Mouse (Mus musculus) adrenal gland, adult 2 months (tissue): ENCODE results near the gene Cmtm5. TPM values are rescaled to one million over a fixed set of nuclear protein-coding genes. Genes with fewer than 3 reads are reported as not detected.
A peak's percentile ranks its signal among the peaks of the same experiment; 100 is the strongest.
"Not testable (repeated sequence)": the region's sequence is repeated elsewhere in the genome, so short reads cannot be mapped to it uniquely, and the experiment has no call there.

ENCODE experiments used
- DNase-seq: peaks from one replicate; pipeline ENCODE4 v3.0.0; 2021
- polyA plus RNA-seq: library from polyadenylated mRNA; depleted of rRNA; stranded (reverse); fragments of >200 nt; gene quantifications from 2 replicates; pipeline ENCODE4 v1.2.3, GENCODE M21; 2012
- total RNA-seq, 2 experiments: library from RNA; stranded (reverse); gene quantifications; 2 replicates each; pipeline ENCODE4 v1.2.3; 2021

Gene Cmtm5
- total and polyA plus RNA-seq, 3 experiments, result 0.78 to 1.9 TPM; not detected in 1

DNA sequence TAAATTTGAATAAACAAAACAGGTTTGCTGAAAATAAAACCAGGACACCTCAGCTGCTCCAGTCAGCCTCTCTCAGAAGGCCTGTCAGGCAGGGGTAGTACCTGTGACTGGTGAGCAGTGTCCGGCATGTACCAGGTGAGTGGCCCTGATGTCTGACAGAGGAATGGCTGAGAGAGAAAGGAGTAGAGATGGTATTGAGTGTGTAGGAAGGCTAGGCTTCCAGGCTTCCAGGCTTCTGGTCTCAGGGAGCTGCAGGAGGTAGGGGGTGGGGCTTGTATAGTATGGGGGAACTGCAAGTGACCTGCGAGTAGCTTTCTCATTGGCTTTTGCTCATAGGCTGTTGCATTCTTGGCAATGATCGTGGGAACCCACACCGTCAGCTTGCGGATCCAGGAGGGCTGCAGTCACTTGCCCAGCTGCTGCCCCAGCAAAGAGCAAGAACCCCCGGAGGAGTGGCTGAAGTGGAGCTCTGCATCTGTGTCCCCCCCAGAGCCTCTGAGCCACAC, 3.4 kb upstream of the Cmtm5 start, which contains the start of gene Il25:
Il25 (plus strand) TSS at position 51 of the 506 bp plus-strand sequence.
- DNase-seq, result no peak

DNA sequence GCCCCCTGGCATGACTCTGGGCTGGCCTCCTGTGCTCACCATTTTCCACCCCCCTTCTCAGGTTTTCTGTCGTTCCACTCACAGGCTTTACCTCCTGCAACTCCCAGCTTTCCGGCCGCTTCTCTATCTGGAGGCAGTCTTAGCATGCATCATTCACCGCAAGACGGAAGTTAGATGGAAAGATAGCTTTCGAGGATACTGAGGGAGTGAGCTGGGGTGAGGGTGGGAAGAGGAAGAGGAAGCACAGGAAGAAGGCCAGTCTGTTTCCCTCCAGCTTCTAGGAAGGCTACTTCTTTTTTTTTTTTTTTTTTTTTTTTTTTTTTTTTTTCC, 735 bp downstream of the Cmtm5 start:
- no peak for DNase-seq

- no peak for DNase-seq
Observed at GRCm38 (mm10) chr14:54937361-54938182, 1.5 kb downstream of the Cmtm5 start.

- DNase-seq, result no peak
Observed at GRCm38 (mm10) chr14:54938431-54939219, 2.6 kb downstream of the Cmtm5 start.

DNA sequence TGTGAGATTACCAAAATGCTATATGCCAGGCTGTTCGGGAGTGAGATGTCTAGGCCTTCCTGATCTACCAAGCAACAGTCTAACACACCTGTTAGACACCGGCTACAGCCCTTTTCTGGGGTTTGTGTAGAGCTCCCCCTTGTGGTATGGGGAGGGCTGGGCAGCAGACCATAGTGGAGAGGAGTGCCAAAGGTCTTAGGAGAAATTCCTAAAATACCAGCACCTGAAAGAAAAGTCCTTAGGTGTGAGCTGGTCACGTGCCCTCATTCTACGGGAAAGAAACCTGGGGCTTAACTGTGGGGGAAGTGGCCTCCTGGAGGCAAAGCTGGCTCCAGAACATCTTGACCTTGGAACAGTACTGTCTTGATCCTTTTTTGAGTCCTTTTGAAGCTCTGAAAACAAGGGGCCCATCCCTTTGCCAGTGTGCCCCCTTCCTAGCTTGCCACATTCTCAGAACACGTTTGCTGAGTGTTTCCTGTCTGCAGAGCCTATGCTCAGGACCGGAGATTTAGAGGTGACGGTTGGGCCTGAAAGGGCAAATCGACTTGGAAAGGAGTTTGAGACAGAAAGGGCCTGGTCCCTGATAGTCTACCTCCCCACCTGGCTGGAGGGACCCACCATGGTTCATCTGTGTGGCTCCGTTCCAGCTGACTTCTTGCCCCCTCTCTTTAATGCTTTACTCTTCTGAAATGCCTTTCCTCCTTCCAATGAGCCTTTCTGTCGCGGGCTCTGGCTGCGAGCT, 3.5 kb downstream of the Cmtm5 start:
- peak; percentile 66 for DNase-seq

- no peak for DNase-seq
Observed at GRCm38 (mm10) chr14:54940176-54940530, 4.1 kb downstream of the Cmtm5 start.

DNA sequence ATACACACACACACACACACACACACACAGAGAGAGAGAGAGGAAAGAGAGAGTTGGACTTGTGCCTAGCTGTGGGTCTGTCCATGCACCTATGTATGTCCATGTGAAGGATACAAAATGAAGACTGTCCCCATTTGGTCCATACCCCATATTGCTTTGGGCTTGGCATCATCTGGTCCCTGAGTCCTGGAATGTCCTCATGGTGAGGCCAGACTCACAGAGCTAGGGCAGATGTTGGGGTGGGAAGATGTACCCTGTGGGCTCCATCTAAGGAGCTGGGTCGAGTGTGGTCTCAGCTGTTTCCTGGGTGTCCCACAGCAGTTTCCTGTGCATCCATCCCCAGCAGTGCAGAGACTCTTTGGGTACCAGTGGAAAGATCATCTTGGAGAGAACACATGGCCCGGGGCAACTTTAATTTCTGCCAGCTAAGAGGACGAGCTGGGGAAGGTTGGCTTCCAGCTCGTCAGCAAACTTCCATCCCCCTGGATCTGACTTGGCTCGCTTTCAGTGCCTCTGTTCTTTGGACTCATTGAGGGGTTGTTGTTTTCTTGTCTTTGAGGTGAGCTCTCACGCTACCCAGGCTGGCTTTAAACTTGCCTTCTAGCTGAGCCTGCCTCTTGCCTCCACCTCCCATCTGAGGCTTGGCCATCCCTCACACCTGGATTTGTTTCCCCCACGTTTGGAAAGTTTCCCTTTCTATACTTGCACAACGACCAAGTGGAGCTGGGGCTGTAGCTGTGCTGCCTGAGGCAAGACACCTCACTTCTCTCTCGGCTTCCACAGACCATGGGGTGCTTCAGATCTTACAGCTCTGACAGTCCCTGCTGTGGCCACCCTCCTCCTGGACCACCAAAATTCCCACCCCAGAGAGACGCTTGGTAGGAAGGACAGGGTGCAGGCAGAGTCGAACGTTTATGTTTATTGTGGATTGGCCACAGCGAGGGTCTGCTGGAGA, 5.2 kb downstream of the Cmtm5 start:
- no peak for DNase-seq

GRCm38 (mm10) chr14:54942479-54942878, 6.4 kb downstream of the Cmtm5 start:
- DNase-seq, result no peak

- DNase-seq, result no peak
Observed at GRCm38 (mm10) chr14:54943971-54944370, 7.9 kb downstream of the Cmtm5 start.

DNA sequence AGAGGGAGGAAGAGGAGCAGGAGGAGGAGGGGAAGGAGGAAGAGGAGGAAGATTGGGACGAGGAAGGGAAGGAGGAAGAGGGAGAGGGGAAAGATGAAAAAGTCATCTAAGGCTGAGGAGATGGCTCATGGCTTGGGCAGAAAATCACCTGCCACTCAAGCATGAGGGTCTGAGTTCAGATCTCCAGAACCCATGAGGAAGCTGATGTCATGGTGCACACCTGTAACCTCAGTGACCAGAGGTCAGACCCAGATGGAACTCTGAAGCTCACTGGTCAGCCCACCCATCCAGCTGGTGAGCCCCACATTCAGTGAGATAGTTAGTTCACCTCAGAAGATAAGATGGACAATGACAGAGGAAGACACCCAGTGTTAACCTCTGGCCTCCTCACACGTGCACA, 8.9 kb downstream of the Cmtm5 start:
- no peak for DNase-seq

- no peak for DNase-seq
Observed at GRCm38 (mm10) chr14:54945975-54946704, 10.1 kb downstream of the Cmtm5 start.

DNA sequence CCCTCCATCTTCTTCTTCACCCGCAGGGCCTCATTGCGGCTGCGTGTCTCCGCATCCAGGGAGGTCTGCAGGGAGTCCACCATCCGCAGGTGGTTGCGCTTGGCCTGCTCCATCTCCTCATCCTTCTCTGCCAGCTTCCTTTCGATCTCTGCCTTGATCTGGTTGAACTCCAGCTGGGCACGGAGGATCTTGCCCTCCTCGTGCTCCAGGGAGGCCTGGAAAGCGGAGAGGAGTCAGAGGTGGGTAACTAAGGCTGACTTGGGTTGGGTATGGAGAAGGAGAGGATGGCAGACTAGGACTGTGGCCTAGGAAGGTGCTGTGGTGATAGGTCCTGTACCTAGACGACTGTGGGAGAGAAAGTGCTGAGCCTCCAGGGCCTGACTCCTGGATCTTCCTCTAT, 10.9 kb downstream of the Cmtm5 start:
- DNase-seq, result not testable (repeated sequence)

GRCm38 (mm10) chr14:54948781-54949180, 12.7 kb downstream of the Cmtm5 start:
- no peak for DNase-seq

DNA sequence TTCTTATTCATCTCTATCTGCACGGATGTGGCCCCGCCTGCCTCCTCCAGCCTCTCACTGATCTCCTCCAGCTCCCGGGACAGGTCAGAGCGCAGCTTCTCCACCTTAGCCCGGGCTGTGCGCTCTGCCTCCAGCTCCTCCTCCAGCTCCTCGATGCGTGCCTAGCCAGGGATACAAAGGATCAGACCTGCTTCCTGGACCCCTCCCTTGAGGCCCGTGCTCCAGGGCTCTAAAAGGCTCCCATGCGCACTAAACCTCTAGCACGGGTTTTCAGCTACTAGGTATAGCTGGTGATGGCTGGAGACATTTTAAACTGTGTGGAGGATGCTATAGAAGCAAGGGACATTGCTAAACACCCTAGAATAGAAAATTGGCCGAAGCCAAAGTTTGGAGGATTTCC, 14.4 kb downstream of the Cmtm5 start:
- DNase-seq, result no peak

- no peak for DNase-seq
Observed at GRCm38 (mm10) chr14:54951587-54951986, 15.5 kb downstream of the Cmtm5 start.

- DNase-seq, result no peak
Observed at GRCm38 (mm10) chr14:54953664-54954206, 17.7 kb downstream of the Cmtm5 start.

GRCm38 (mm10) chr14:54954474-54954873, 18.4 kb downstream of the Cmtm5 start:
- no peak for DNase-seq

DNA sequence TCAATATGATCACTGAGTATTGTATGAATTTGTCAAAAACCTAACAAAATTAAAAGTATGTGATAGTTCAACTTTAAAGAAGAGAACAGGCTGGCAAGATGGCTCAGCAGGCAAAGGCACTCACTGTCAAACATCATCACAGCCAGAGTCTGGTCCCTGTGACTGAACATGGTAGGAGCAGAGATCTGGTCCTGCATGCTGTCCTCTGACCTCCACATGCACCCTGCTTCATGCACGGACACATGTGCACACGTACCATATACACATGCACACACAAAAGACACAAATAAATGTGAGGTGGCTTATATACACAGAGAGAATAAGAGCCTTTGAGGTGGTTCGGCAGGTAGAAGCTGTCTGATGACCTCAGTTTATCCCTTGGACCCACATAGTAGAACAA, 19.4 kb downstream of the Cmtm5 start:
- DNase-seq, result no peak

- DNase-seq, result no peak
Observed at GRCm38 (mm10) chr14:54956533-54956932, 20.5 kb downstream of the Cmtm5 start.

- no peak for DNase-seq
Observed at GRCm38 (mm10) chr14:54958503-54958902, 22.4 kb downstream of the Cmtm5 start.
